Mouse (Mus musculus) neural tube, embryonic 14.5 days (tissue): ENCODE measurements at regions not wholly inside any gene's neighbourhood (a gene's known extent, or its start where the extent isn't known, plus 50 kb on each side); places are given as distances from the start of the nearest gene placed in this dataset.

Experiments used
- ATAC-seq: fragments of 200-750 bp; cut with Nextera tagmentation; 2 replicates; pipeline ENCODE4 v1.8.0; 2017; ENCODE audit warnings: low read depth, mild to moderate bottlenecking, moderate TSS enrichment, moderate library complexity
- H3K27ac ChIP-seq: fragments of 300-500 bp; sonication (generic); 2 replicates; pipeline ENCODE4 v1.5.1; 2014; ENCODE audit warnings: low read depth, mild to moderate bottlenecking, control low read depth, low read length, moderate library complexity, mixed read lengths
- H3K27me3 ChIP-seq: fragments of 300-500 bp; sonication (generic); 2 replicates; pipeline ENCODE4 v1.6.1; 2014; ENCODE audit warnings: low read length; ENCODE audit not compliant: control insufficient read depth, insufficient read depth
- H3K36me3 ChIP-seq: fragments of 300-500 bp; sonication (generic); 2 replicates; pipeline ENCODE4 v1.6.1; 2014; ENCODE audit warnings: low read length, mixed read lengths; ENCODE audit not compliant: control insufficient read depth, insufficient read depth
- H3K4me1 ChIP-seq: fragments of 300-500 bp; sonication (generic); 2 replicates; pipeline ENCODE4 v1.6.1; 2014; ENCODE audit warnings: low read length; ENCODE audit not compliant: control insufficient read depth, insufficient read depth
- H3K4me2 ChIP-seq: fragments of 300-500 bp; sonication (generic); 2 replicates; pipeline ENCODE4 v1.6.1; 2014; ENCODE audit warnings: mild to moderate bottlenecking, low read depth, low read length, control low read depth
- H3K4me3 ChIP-seq: fragments of 300-500 bp; sonication (generic); 2 replicates; pipeline ENCODE4 v1.5.1; 2014; ENCODE audit warnings: low read depth, low read length, control low read depth, mixed read lengths
- H3K9ac ChIP-seq: fragments of 300-500 bp; sonication (generic); replicated peaks from 2 replicates; pipeline ENCODE4 v1.6.1; 2014; ENCODE audit warnings: low read depth, mild to moderate bottlenecking, control low read depth, low read length, mixed read lengths
- H3K9me3 ChIP-seq: fragments of 300-500 bp; sonication (generic); 2 replicates; pipeline ENCODE4 v1.6.1; 2016; ENCODE audit warnings: low read length; ENCODE audit not compliant: control insufficient read depth
- WGBS: fragments of 180-500 bp; shearing (Covaris S2); extraction: QIAGEN DNeasy Blood & Tissue Kit; methylation state at CpG from one replicate; pipeline ENCODE4 v1.1.7; 2014; 5-methylcytosine and 5-hydroxymethylcytosine counted together

DNA sequence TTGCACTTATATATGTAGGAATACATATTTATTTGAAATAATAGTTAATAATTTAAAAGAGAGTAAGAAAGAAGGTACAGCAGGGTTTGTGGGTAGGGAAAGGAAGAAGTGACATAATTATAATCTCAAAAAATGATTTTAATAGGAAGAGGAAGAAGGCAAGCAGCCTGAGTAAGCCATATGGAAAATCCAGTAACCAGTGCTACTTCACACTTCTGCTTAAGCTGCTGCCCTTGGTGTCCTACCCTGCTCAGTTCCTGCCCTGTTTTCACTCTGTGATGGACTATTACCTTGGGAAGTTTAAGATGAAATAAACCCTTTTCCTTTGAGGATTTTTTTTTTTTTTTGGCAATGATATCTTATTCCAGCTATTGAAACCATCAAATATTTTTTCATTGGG, 537.5 kb upstream of the Zeb2 start:
- H3K27ac ChIP-seq: no peak overlapping the region
- no peak overlapping the region for H3K4me2 ChIP-seq
- ATAC-seq: no peak
- H3K4me1 ChIP-seq: no peaks in the 10 kb centered on the region
- H3K4me3 ChIP-seq: no peak overlapping the region
- no peaks in the 10 kb centered on the region for H3K36me3 ChIP-seq
- H3K27me3 ChIP-seq: no peaks in the 10 kb centered on the region
- H3K9me3 ChIP-seq: no peaks in the 10 kb centered on the region
- H3K9ac ChIP-seq: no peak overlapping the region

GRCm38 (mm10) chr2:45652977-45653376, 535.8 kb upstream of the Zeb2 start:
- WGBS: 85% methylated on average over 3 of the region's 3 CpGs

GRCm38 (mm10) chr2:45650271-45650985, 533.2 kb upstream of the Zeb2 start:
- Histone ChIP-seq H3K9ac (no peak overlapping the region), H3K4me3 (no peak overlapping the region), H3K9me3 (no peaks in the 10 kb centered on the region), H3K27ac (no peak overlapping the region), H3K36me3 (no peaks in the 10 kb centered on the region), H3K4me1 (no peaks in the 10 kb centered on the region), H3K27me3 (no peaks in the 10 kb centered on the region), H3K4me2 (no peak overlapping the region)
- 44% methylated on average over 5 of the region's 5 CpGs for WGBS
- ATAC-seq: no peak

More at GRCm38 (mm10) chr2:45652977-45653376, 535.8 kb upstream of the Zeb2 start:
- Histone ChIP-seq H3K27me3 (no peaks in the 10 kb centered on the region), H3K27ac (no peak overlapping the region), H3K36me3 (no peaks in the 10 kb centered on the region), H3K4me3 (no peak overlapping the region), H3K9me3 (no peaks in the 10 kb centered on the region), H3K4me2 (no peak overlapping the region), H3K9ac (no peak overlapping the region), H3K4me1 (no peaks in the 10 kb centered on the region)
- ATAC-seq: no peak

DNA sequence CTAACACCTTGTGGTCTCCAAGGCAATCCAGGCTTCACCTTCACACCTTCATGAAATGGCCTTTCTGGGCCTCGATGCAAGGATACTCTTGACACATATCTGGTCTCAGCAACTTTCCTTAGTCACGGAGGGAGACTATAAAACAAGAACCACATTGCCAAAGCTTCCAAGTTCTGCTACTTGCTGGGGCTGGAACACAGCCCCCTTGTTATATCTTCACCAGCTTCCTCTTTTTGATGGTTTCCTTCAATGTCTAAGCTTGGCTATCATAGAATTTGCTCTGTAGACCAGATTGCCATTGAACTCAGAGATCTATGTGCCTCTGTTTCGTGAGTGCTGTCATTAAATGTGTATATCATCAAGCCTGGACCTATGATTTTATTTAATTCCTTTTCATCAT, 530.7 kb upstream of the Zeb2 start:
- Histone ChIP-seq H3K9me3 (no peaks in the 10 kb centered on the region), H3K27me3 (no peaks in the 10 kb centered on the region), H3K9ac (no peak overlapping the region), H3K27ac (no peak overlapping the region), H3K36me3 (no peaks in the 10 kb centered on the region), H3K4me1 (no peaks in the 10 kb centered on the region), H3K4me3 (no peak overlapping the region), H3K4me2 (no peak overlapping the region)
- 93% methylated on average over 3 of the region's 3 CpGs for WGBS
- ATAC-seq: no peak

DNA sequence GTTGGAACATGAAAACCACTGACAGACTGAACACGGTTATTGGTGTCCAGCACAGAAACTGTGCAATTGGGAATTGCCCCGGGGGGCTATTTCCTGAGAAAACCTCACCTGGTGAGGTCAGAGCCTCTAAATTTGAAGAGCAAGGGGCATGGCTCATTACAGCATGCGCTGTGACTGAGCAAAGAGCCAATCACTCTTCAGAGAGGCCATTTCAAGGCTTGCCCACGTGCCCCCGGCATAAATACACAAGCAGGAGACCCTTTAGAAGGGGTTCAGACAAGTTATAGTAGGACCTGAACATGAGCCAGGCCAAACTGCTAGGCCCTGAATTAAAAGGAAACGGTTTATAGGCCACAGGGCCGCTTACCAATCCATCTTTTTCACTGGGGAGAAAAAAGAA, 512.9 kb upstream of the Zeb2 start:
- H3K27me3 ChIP-seq: no peaks in the 10 kb centered on the region
- no peak overlapping the region for H3K9ac ChIP-seq
- no peak overlapping the region for H3K4me3 ChIP-seq
- whole genome bisulfite sequencing: 77% methylated on average over 7 of the region's 7 CpGs
- H3K9me3 ChIP-seq: no peaks in the 10 kb centered on the region
- no peak for ATAC-seq
- H3K36me3 ChIP-seq: no peaks in the 10 kb centered on the region
- H3K4me2 ChIP-seq: no peak overlapping the region
- no peaks in the 10 kb centered on the region for H3K4me1 ChIP-seq
- no peak overlapping the region for H3K27ac ChIP-seq

DNA sequence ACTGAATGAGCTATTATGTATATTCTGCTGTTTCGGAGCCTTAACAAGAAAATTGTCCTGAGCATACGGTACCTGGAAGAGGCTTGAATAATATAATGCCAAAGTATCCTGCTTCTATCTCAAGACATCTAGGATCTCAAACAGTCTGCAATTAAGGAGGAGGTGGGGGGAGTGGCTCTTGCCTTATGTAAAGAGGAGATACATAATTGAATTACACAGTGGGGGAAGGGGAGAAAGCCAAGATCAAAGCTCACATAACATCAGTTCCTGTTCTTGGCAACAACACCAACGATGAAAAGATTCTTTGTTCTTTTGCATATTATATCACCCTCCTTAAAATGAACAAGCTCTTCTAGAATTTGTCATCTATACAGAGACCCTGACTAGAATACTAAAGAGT, 512.4 kb upstream of the Zeb2 start:
- 72% methylated on average over 3 of the region's 3 CpGs for WGBS

DNA sequence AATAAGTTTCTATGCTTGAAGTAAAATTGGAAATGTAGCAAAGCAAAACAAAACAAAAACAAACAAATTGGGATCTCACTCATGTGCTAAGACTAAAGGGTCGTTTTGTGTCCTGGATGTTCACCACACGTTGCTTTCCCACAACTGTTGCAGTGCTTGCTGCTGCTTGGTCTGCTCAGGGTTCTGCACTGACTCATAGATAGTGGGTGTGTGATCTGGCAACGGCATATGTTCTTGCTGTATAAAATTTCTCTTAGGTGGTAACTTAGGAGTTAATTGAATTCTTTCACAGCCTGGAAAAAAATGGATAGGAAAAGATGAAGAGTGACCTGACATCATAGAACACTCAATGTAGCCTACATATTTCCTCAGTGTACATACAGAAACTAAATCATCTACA, 505.9 kb upstream of the Zeb2 start:
- ATAC-seq: no peak
- WGBS: 88% methylated on average over 3 of the region's 3 CpGs

More for the DNA sequence above, 512.4 kb upstream of the Zeb2 start:
- H3K36me3 ChIP-seq: no peaks in the 10 kb centered on the region
- ATAC-seq: no peak
- H3K4me1 ChIP-seq: no peaks in the 10 kb centered on the region
- no peaks in the 10 kb centered on the region for H3K9me3 ChIP-seq
- no peak overlapping the region for H3K9ac ChIP-seq
- H3K27ac ChIP-seq: no peak overlapping the region
- H3K4me2 ChIP-seq: no peak overlapping the region
- H3K4me3 ChIP-seq: no peak overlapping the region
- H3K27me3 ChIP-seq: no peaks in the 10 kb centered on the region

GRCm38 (mm10) chr2:45608926-45609325, 491.7 kb upstream of the Zeb2 start:
- Histone ChIP-seq H3K27me3 (no peaks in the 10 kb centered on the region), H3K4me3 (no peak overlapping the region), H3K4me2 (no peak overlapping the region), H3K9me3 (no peaks in the 10 kb centered on the region), H3K9ac (no peak overlapping the region), H3K27ac (no peak overlapping the region), H3K4me1 (no peaks in the 10 kb centered on the region), H3K36me3 (no peaks in the 10 kb centered on the region)
- 100% methylated on average over 1 of the region's 1 CpGs for WGBS
- ATAC-seq: no peak

More for the DNA sequence above, 505.9 kb upstream of the Zeb2 start:
- Histone ChIP-seq H3K27me3 (no peaks in the 10 kb centered on the region), H3K27ac (no peak overlapping the region), H3K36me3 (no peaks in the 10 kb centered on the region), H3K9me3 (no peaks in the 10 kb centered on the region), H3K4me1 (no peaks in the 10 kb centered on the region), H3K9ac (no peak overlapping the region), H3K4me2 (no peak overlapping the region), H3K4me3 (no peak overlapping the region)

DNA sequence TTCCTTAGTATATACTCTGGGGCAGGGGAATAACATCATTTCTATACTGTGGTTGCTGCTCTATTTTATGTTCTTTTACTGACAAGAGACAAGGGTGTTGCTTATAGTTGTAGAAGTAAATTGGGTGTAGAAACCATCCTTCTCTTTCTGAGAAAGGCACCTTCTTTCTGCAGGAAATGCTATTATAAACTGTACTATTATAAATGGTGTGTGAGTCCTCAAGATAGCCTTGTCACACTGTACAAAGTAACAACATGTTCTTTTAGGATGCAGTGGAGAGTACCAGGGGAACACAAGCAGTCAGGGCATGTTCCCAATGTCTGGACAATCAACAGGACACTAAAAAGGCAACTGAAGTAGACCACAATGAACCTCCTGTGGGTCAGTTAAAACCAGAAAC, 490.2 kb upstream of the Zeb2 start:
- H3K9me3 ChIP-seq: no peaks in the 10 kb centered on the region
- H3K36me3 ChIP-seq: no peaks in the 10 kb centered on the region
- ATAC-seq: no peak

More for the DNA sequence above, 490.2 kb upstream of the Zeb2 start:
- Histone ChIP-seq H3K27ac (no peak overlapping the region), H3K9ac (no peak overlapping the region), H3K4me3 (no peak overlapping the region), H3K4me1 (no peaks in the 10 kb centered on the region), H3K27me3 (no peaks in the 10 kb centered on the region), H3K4me2 (no peak overlapping the region)
